Mouse (Mus musculus) hindbrain, embryonic 11.5 days (tissue): Measurements from ENCODE around the gene Lcn11. TPM values are rescaled to one million over a fixed set of nuclear protein-coding genes. Genes with fewer than 3 reads are reported as not detected.
"Not testable (repeated sequence)": the region's sequence is repeated elsewhere in the genome, so short reads cannot be mapped to it uniquely, and the experiment has no call there.

Experiments
- ATAC-seq: fragments of 200-750 bp; cut with Nextera tagmentation; 2 replicates; pipeline ENCODE4 v1.8.0; 2017; ENCODE audit warnings: mild to moderate bottlenecking, moderate TSS enrichment, moderate library complexity; ENCODE audit not compliant: low FRiP score
- DNase-seq: peaks from one replicate; pipeline ENCODE4 v3.0.0-alpha.2; 2015; ENCODE audit warnings: low spot score
- H3K27ac ChIP-seq: fragments of 300-500 bp; sonication (generic); 2 replicates; pipeline ENCODE4 v1.5.1; 2014; ENCODE audit warnings: mild to moderate bottlenecking, low read depth, low read length
- H3K27me3 ChIP-seq: fragments of 300-500 bp; sonication (generic); 2 replicates; pipeline ENCODE4 v1.6.1; 2014; ENCODE audit warnings: mild to moderate bottlenecking, low read length, moderate library complexity, mixed read lengths; ENCODE audit not compliant: control insufficient read depth, insufficient read depth
- H3K36me3 ChIP-seq: fragments of 300-500 bp; sonication (generic); 2 replicates; pipeline ENCODE4 v1.6.1; 2014; ENCODE audit warnings: mild to moderate bottlenecking, low read length, moderate library complexity, mixed read lengths; ENCODE audit not compliant: control insufficient read depth, insufficient read depth
- H3K4me1 ChIP-seq: fragments of 300-500 bp; sonication (generic); replicated peaks from 2 replicates; pipeline ENCODE4 v1.6.1; 2014; ENCODE audit warnings: low read length, mixed read lengths; ENCODE audit not compliant: control insufficient read depth, insufficient read depth
- H3K4me2 ChIP-seq: fragments of 300-500 bp; sonication (generic); replicated peaks from 2 replicates; pipeline ENCODE4 v1.6.1; 2014; ENCODE audit warnings: mild to moderate bottlenecking, low read depth, low read length
- H3K4me3 ChIP-seq: fragments of 300-500 bp; sonication (generic); 2 replicates; pipeline ENCODE4 v1.5.1; 2014; ENCODE audit warnings: low read depth, low read length
- H3K9ac ChIP-seq: fragments of 300-500 bp; sonication (generic); 2 replicates; pipeline ENCODE4 v1.6.1; 2014; ENCODE audit warnings: low read depth, low read length
- H3K9me3 ChIP-seq: fragments of 300-500 bp; sonication (generic); 2 replicates; pipeline ENCODE4 v1.6.1; 2016; ENCODE audit warnings: low read length; ENCODE audit not compliant: control insufficient read depth
- WGBS: fragments of 180-500 bp; shearing (Covaris S2); extraction: QIAGEN DNeasy Blood & Tissue Kit; methylation state at CpG from one replicate; pipeline ENCODE4 v1.1.7; 2014; 5-methylcytosine and 5-hydroxymethylcytosine counted together
- polyA plus RNA-seq: library from polyadenylated mRNA; unstranded; fragments of >200 nt; fragmentation: Nextera tagmentation; extraction: Ambion mirVana; gene quantifications from 2 replicates; pipeline ENCODE4 v1.2.1, GENCODE M21; 2014

Lcn11 gene
- polyA plus RNA-seq, 1 experiment from 2014 or later: not detected

GRCm38 (mm10) chr2:25811711-25812110 is 34.9 kb downstream of the Lcn11 start:
- Histone ChIP-seq H3K27ac (no peak overlapping the region), H3K4me2 (no peak overlapping the region), H3K9ac (no peak overlapping the region), H3K36me3 (no peaks in the 10 kb centered on the region), H3K27me3 (no peaks in the 10 kb centered on the region), H3K4me3 (no peak overlapping the region), H3K4me1 (no peaks in the 10 kb centered on the region), H3K9me3 (no peaks in the 10 kb centered on the region)
- 73% methylated on average over 2 of the region's 2 CpGs for whole genome bisulfite sequencing
- no peak for DNase-seq
- no peak for ATAC-seq

- WGBS: 82% methylated on average over 5 of the region's 5 CpGs
- no peaks in the 10 kb centered on the region for H3K4me1 ChIP-seq
Observed at GRCm38 (mm10) chr2:25813364-25813763, 36.5 kb downstream of the Lcn11 start.

GRCm38 (mm10) chr2:25815748-25816147 is 38.9 kb downstream of the Lcn11 start, which contains the start of gene Glt6d1:
TSS of gene Glt6d1 (minus strand) at chr2:25815848.
- 82% methylated on average over 1 of the region's 1 CpGs for WGBS
- H3K4me2 ChIP-seq, H3K36me3 ChIP-seq, H3K9ac ChIP-seq, H3K9me3 ChIP-seq, H3K27me3 ChIP-seq, H3K27ac ChIP-seq, DNase-seq, H3K4me1 ChIP-seq, H3K4me3 ChIP-seq, ATAC-seq: not testable (repeated sequence)

More at GRCm38 (mm10) chr2:25813364-25813763, 36.5 kb downstream of the Lcn11 start:
- DNase-seq (no peak), ATAC-seq (no peak)
- no peaks in the 10 kb centered on the region for H3K36me3 ChIP-seq
- no peak overlapping the region for H3K27ac ChIP-seq
- H3K4me2 ChIP-seq: no peak overlapping the region
- no peak overlapping the region for H3K4me3 ChIP-seq
- no peaks in the 10 kb centered on the region for H3K9me3 ChIP-seq
- H3K9ac ChIP-seq: no peak overlapping the region
- no peaks in the 10 kb centered on the region for H3K27me3 ChIP-seq

- Histone ChIP-seq H3K4me1 (no peaks in the 10 kb centered on the region), H3K27me3 (no peaks in the 10 kb centered on the region), H3K4me2 (no peak within 1 kb of the TSS), H3K9me3 (no peaks in the 10 kb centered on the region), H3K27ac (no peak within 1 kb of the TSS), H3K4me3 (no peak within 1 kb of the TSS), H3K36me3 (no peaks in the 10 kb centered on the region), H3K9ac (no peak within 1 kb of the TSS)
- 100% methylated on average over 1 of the region's 1 CpGs for WGBS
- no peak for ATAC-seq
- no peak for DNase-seq
Observed at GRCm38 (mm10) chr2:25822806-25823205, 46.0 kb downstream of the Lcn11 start, which contains the start of gene Lcn9. TSS of gene Lcn9 (plus strand) at chr2:25823153.

GRCm38 (mm10) chr2:25824751-25825150 is 47.9 kb downstream of the Lcn11 start:
- no peak for ATAC-seq

GRCm38 (mm10) chr2:25828344-25828947 is 51.6 kb downstream of the Lcn11 start:
- H3K9me3 ChIP-seq: no peaks in the 10 kb centered on the region
- 79% methylated on average over 8 of the region's 8 CpGs for WGBS
- no peak for DNase-seq
- H3K36me3 ChIP-seq: no peaks in the 10 kb centered on the region
- no peaks in the 10 kb centered on the region for H3K4me1 ChIP-seq
- no peak overlapping the region for H3K9ac ChIP-seq
- no peak overlapping the region for H3K4me3 ChIP-seq
- no peaks in the 10 kb centered on the region for H3K27me3 ChIP-seq
- no peak for ATAC-seq
- H3K27ac ChIP-seq: no peak overlapping the region
- H3K4me2 ChIP-seq: no peak overlapping the region

More at GRCm38 (mm10) chr2:25824751-25825150, 47.9 kb downstream of the Lcn11 start:
- Histone ChIP-seq H3K4me3 (no peak overlapping the region), H3K9ac (no peak overlapping the region), H3K27me3 (no peaks in the 10 kb centered on the region), H3K4me1 (no peaks in the 10 kb centered on the region), H3K27ac (no peak overlapping the region), H3K36me3 (no peaks in the 10 kb centered on the region), H3K4me2 (no peak overlapping the region), H3K9me3 (no peaks in the 10 kb centered on the region)
- DNase-seq: no peak
- 89% methylated on average over 3 of the region's 3 CpGs for WGBS

Other genes starting within 250 kb of the Lcn11 start
- 25.3 and 32.3 TPM in 2 replicates for gene Traf2, start 230.1 kb upstream of the Lcn11 start, polyA plus RNA-seq
- 380 and 436 TPM in 2 replicates for gene Edf1, start 219.2 kb upstream of the Lcn11 start, polyA plus RNA-seq
- 3.0 and 4.2 TPM in 2 replicates for gene Mamdc4, start 202.2 kb upstream of the Lcn11 start, polyA plus RNA-seq
- 161 and 167 TPM in 2 replicates for gene Phpt1, start 201.8 kb upstream of the Lcn11 start, polyA plus RNA-seq
- gene Ajm1, start 195.3 kb upstream of the Lcn11 start, polyA plus RNA-seq: 0.38 and 0.59 TPM in 2 replicates
- gene Rabl6, start 168.5 kb upstream of the Lcn11 start, polyA plus RNA-seq: 53.3 and 55.3 TPM in 2 replicates
- gene Ccdc183, start 159.3 kb upstream of the Lcn11 start, polyA plus RNA-seq: 0.14 and 0.22 TPM in 2 replicates
- gene Tmem141, start 155.0 kb upstream of the Lcn11 start, polyA plus RNA-seq: 17.6 and 18.0 TPM in 2 replicates
- 0.57 and 0.82 TPM in 2 replicates for gene Fcna, start 149.0 kb upstream of the Lcn11 start, polyA plus RNA-seq
- gene Lcn8, start 123.9 kb upstream of the Lcn11 start, polyA plus RNA-seq: not detected in 2 replicates
- gene Lcn5, start 119.1 kb upstream of the Lcn11 start, polyA plus RNA-seq: not detected in 2 replicates
- not detected in 2 replicates for gene Lcn6, start 100.2 kb upstream of the Lcn11 start, polyA plus RNA-seq
- gene Lcn10, start 94.3 kb upstream of the Lcn11 start, polyA plus RNA-seq: 0.20 TPM in 1 of 2 replicates, not detected in the other
- gene Obp2a, start 77.0 kb upstream of the Lcn11 start, polyA plus RNA-seq: not detected in 2 replicates
- 65.1 and 71.6 TPM in 2 replicates for gene Bmyc, start 70.3 kb upstream of the Lcn11 start, polyA plus RNA-seq
- gene Obp2b, start 40.0 kb upstream of the Lcn11 start, polyA plus RNA-seq: not detected in 2 replicates
- gene Lcn3, start 11.4 kb upstream of the Lcn11 start, polyA plus RNA-seq: not detected in 2 replicates
- not detected in 2 replicates for gene Gm13539, start 5.2 kb downstream of the Lcn11 start, polyA plus RNA-seq
- gene Glt6d1, start 38.8 kb downstream of the Lcn11 start, polyA plus RNA-seq: not detected in 2 replicates
- gene Lcn9, start 46.1 kb downstream of the Lcn11 start, polyA plus RNA-seq: not detected in 2 replicates
- not detected in 2 replicates for gene Sohlh1, start 70.2 kb downstream of the Lcn11 start, polyA plus RNA-seq
- 0.64 and 0.86 TPM in 2 replicates for gene Kcnt1, start 86.7 kb downstream of the Lcn11 start, polyA plus RNA-seq
- 34.9 and 50.4 TPM in 2 replicates for gene Camsap1, start 206.3 kb downstream of the Lcn11 start, polyA plus RNA-seq
- 106 and 111 TPM in 2 replicates for gene Ubac1, start 244.7 kb downstream of the Lcn11 start, polyA plus RNA-seq